Mouse (Mus musculus): ENCODE data around the gene Gpr108. TPM values are rescaled to one million over a fixed set of nuclear protein-coding genes. Genes with fewer than 3 reads are reported as not detected.

Gene Gpr108
- polyA plus RNA-seq, 1 experiment from 2014 or later = 23.9 TPM

Small RNA genes lying within 50 kb of the gene (microRNA-seq; reads per million reads assigned to microRNA genes)
- not detected for gene Mir6978

Other genes starting within 250 kb of the Gpr108 start
- 0.76 and 0.94 TPM in 2 replicates for gene Pspn, start 248.4 kb downstream of the Gpr108 start, polyA plus RNA-seq (2016; fragmentation: Nextera tagmentation; extraction: Ambion mirVana)
- gene Gtf2f1, start 237.2 kb downstream of the Gpr108 start, polyA plus RNA-seq (2016; fragmentation: Nextera tagmentation; extraction: Ambion mirVana) = 81.2 and 83.3 TPM in 2 replicates
- gene Gm17949, start 237.0 kb downstream of the Gpr108 start, polyA plus RNA-seq (2016; fragmentation: Nextera tagmentation; extraction: Ambion mirVana) = 0.39 and 0.52 TPM in 2 replicates
- gene Khsrp, start 216.9 kb downstream of the Gpr108 start, polyA plus RNA-seq (2016; fragmentation: Nextera tagmentation; extraction: Ambion mirVana) = 45.4 and 53.7 TPM in 2 replicates
- 0.10 TPM in 1 of 2 replicates, not detected in the other for gene Slc25a41, start 206.8 kb downstream of the Gpr108 start, polyA plus RNA-seq (2016; fragmentation: Nextera tagmentation; extraction: Ambion mirVana)
- 1.2 and 1.5 TPM in 2 replicates for gene Crb3, start 189.3 kb downstream of the Gpr108 start, polyA plus RNA-seq (2016; fragmentation: Nextera tagmentation; extraction: Ambion mirVana)
- gene Slc25a23, start 188.6 kb downstream of the Gpr108 start, polyA plus RNA-seq (2016; fragmentation: Nextera tagmentation; extraction: Ambion mirVana) = 10.4 and 12.6 TPM in 2 replicates
- 1.5 and 2.3 TPM in 2 replicates for gene Dennd1c, start 169.9 kb downstream of the Gpr108 start, polyA plus RNA-seq (2016; fragmentation: Nextera tagmentation; extraction: Ambion mirVana)
- 68.7 and 128 TPM in 2 replicates for gene Tubb4a, start 160.7 kb downstream of the Gpr108 start, polyA plus RNA-seq (2016; fragmentation: Nextera tagmentation; extraction: Ambion mirVana)
- 11.7 and 12.3 TPM in 2 replicates for gene Tnfsf9, start 143.1 kb downstream of the Gpr108 start, polyA plus RNA-seq (2016; fragmentation: Nextera tagmentation; extraction: Ambion mirVana)
- 0.27 TPM in 1 of 2 replicates, not detected in the other for gene Cd70, start 98.7 kb downstream of the Gpr108 start, polyA plus RNA-seq (2016; fragmentation: Nextera tagmentation; extraction: Ambion mirVana)
- gene Tnfsf14, start 54.3 kb downstream of the Gpr108 start, polyA plus RNA-seq (2016; fragmentation: Nextera tagmentation; extraction: Ambion mirVana) = 0.06 and 0.21 TPM in 2 replicates
- 0.07 TPM in 1 of 2 replicates, not detected in the other for gene C3, start 20.3 kb downstream of the Gpr108 start, polyA plus RNA-seq (2016; fragmentation: Nextera tagmentation; extraction: Ambion mirVana)
- gene Trip10, start 1.0 kb upstream of the Gpr108 start, polyA plus RNA-seq (2016; fragmentation: Nextera tagmentation; extraction: Ambion mirVana) = 34.0 and 42.1 TPM in 2 replicates
- 1.9 and 2.0 TPM in 2 replicates for gene Vav1, start 30.7 kb upstream of the Gpr108 start, polyA plus RNA-seq (2016; fragmentation: Nextera tagmentation; extraction: Ambion mirVana)
- 1.3 and 3.3 TPM in 2 replicates for gene Adgre1, start 110.2 kb upstream of the Gpr108 start, polyA plus RNA-seq (2016; fragmentation: Nextera tagmentation; extraction: Ambion mirVana)